Mouse (Mus musculus): Measurements from ENCODE around the gene 9530077C05Rik.
"Not testable (repeated sequence)": the region's sequence is repeated elsewhere in the genome, so short reads cannot be mapped to it uniquely, and the experiment has no call there.

The 9530077C05Rik gene

DNA sequence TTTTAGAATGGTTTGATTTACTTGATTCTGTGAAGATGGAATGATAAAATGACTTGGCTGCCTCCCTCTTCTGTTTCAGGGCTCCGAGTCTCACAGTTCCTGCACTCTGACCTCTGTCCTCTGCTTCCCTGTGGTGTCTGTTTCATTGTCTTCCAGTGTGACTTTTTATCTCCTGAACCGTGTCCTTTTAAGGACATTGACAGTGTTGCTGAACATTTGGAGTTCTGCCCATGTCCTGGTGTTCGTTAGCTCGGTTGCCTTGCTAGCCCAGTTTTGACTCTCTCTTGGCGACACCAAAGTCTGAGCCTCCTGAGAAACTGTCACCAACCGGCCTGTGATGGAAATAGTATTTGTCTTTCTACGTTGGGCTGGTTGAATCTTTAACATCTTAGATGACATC lies 9.2 kb downstream of the 9530077C05Rik start:
- no peak for DNase-seq

DNA sequence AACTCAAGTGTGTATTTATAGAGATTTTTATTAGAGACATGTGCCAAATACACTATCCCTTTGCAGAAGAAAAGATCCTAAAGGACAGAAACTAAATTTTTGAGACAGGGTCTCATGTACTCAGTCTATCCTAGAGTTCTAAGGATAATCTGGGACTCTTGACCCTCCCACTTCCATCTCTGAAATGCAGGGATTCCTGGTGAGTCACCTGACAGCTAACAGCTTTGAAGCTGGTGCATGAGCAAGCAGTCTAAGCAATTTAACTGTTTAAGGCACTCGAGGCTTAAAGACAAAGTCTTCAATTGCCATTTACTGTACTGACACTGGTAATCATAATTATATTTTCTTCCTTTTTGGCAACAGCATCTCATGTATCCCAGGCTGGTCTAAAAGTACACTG lies 11.2 kb downstream of the 9530077C05Rik start:
- no peak for DNase-seq

DNA sequence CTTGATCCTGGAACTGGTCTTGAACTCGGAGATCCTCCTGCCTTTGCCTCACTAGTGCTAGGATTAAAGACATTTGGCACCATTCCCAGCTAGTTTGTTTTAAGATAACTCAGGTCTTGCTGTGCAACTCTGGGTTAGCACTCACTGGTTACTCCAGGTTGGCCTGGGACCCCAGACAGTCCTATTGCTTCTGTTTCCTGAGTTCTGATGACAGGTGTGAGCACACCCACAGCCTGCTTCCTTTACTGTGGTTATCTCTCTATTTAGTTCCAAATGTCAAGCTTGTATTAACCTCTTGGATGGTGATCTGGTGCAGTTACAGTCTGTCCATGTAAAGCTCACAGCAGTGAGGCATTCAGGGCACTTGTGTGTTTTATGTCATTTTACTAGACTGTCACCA lies 12.2 kb downstream of the 9530077C05Rik start:
- no peak for DNase-seq

DNA sequence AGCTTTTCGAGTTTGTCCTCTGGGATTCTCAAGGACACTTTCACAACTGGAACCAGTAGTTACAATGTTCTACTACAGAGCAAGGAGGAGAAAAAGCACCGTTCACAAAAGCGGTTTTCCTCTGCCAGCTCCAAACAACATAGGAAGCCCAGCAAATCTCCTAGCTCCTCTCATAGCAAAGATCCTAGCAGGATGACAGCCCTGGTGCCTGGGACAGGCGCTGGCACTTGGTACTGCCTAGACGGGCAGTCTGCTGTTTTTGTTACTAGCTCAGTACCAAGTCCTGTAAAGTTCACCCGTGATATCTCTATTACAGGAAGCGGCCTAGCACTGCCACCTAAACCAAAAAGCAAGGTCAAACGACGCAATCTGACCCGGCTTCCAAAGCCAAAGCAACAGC lies 12.9 kb downstream of the 9530077C05Rik start:
- no peak for DNase-seq

DNA sequence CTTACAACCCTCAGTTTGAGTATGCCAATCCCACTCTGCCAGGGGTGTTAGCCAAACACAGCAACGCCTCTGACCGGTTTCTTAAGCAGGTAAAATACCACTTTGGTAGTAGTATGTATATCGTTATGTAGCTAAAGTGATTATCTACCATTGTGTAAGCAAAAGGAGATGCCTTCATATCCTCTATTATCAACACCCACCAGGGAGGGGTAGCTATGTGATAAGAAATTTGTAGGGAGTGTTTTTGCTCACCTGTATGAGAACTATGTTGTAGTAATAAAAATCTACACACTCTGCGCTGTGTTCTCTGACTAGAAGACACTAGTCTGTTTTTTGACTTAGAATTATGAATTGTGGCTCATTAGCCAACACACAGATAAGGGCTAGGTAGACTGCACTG lies 13.4 kb downstream of the 9530077C05Rik start:
- no peak for DNase-seq

DNA sequence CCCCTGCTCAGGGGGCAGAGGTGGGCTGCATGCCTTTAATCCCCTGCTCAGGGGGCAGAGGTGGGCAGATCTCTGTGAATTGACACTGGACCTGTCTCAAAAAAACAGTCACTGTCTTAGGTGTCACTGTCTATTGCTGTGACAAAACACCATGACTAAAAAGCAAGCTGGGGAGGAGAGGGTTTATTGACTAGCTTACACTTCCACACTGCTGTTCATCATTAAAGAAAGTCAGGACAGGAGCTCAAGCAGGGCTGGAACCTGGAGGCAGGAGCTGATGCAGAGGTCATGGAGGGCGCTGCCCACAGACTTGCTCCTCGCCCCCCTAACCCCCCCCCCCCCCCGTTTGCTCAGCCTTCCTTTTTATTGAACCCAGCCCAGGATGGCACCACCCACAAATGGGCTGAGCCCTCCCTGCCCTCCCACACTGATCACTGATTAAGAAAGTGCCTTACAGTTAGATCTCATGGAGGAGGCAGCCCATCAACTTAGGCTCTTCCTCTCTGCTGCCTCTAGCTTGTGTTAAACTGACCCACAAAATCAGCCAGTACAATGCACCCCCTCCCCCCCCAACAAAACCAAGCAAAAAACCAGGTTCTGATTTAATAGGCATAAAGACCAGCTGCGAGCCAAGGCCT lies 16.8 kb downstream of the 9530077C05Rik start:
- no peak for DNase-seq

DNA sequence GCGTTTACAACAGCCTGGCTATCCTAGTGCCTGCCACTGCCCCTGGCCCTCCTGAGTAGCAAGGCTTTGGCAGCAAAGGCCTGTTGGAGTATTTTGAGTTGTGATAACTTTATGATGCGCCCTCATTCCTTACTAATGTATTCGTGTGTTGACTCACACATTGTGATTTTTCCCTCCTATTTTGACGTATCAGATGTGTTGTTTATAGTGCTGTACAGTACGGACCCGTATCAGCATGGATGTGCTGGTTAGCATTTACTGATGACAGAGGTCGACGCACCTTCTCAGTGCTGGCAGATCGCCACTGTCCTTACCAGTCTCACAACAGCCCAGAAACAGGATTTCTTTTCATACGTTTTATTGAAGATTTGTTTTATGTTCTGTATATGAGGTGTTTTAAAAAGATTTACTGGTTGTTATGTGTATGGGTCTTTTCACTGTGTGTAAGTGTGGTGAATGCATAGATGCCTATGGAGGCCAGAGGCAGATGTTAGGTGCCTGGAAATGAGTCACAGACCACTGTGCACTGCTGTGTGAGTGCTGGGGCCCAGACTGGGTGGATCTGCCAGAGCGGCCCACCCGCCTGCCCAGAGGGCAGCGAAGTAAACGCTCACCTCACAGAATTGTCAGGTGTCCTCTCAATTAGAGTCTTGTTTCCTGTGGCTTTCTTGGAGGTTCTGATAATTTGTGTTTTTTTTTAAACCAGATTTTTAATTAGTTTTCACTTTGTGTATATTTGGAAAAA lies 17.5 kb downstream of the 9530077C05Rik start:
- no peak for DNase-seq

DNA sequence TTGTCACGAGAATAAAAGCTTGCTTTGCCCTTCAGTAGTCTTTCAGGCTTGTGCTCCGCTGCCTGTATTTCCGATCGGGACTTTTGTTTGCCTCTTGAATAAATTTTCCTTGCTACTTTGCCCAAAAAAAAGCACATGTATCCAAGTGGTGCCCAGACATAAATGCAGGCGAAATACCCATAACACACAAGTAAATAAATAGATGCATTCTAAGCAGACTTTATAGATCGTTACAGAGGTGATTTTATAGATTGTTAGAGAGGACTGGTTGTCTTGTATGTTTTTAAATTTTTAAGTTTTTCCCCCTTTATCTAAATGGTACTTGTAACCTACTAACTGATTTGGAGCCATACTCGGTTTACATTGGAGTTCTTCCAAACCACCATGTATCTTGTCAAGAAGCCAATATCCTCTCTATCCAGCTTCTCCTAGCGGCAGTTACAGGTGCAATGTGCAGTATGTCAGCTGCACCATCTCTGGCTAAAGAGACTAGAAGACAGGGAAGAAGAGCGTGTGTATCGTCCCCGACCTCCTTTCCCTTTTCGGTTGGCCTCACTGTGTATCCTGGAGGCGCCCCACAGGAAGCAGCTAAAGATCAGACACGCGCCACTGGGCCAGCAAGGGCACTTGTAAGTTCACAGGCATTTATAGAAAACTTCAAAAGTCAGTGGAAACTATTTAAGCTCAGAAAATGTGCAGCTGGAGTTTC lies 18.4 kb downstream of the 9530077C05Rik start:
- DNase-seq = peak; percentile 41

DNA sequence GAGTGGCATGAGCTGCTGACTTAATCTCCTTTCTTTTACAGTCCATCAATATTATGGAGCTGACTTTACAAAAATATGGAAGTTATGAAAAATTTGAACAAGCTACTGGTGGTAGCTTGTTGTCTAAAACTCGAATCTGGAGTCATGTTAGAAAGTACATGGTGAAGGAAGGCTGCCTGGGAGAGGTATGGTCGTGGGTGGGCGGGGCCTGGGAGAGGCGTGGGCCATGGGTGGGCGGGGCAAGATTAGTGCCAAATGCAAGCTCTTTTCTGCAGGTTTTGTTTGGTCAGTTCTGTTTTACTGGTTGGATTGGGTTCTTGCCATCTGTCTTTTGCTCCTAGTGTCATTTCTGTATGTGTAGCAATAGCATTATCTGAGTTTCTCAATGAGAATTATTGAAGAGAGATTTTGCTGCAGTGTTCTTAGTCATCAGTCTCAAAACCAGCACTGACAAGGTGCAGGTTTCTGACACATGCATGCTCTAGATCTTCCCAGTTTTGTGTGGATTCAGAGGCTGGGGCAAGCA lies 19.1 kb downstream of the 9530077C05Rik start:
- DNase-seq = peak; percentile 16

DNA sequence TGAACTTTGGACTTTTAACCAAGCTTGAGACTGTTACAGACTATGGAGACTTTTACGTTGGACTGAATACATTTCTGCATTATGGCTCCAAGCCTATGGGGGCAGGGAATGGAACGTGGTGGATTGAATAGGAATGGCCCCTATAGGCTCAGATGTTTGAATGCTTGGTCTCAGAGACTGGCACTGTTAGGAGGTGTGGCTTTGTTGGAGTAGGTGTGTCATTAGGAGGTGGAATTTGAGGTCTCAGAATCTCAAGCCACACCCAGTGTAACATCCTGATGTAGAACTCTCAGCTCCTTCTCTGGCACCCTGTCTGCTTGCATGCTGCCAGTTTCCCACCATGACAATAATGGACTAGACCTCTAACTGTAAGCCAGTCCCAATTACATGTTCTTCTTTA lies 21.9 kb downstream of the 9530077C05Rik start:
- no peak for DNase-seq

DNA sequence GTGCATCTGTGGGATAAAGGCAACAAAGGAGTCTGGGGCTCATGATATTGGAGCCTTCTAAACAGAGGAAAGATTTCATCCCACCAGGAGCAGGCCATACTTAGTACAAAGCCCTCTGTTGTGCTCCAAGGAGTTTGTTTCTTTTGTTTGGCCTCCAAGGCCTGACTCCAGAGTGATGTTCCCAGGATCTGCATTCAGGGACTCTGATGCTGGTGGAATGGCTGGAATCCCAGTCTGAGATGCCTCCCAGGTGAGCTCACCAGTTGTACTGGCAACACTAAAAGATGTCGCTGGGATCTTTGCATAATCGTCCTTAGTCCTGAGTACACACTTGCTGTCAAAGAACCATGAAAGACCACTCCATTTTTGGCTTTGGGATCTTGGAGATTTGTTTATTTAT lies 22.8 kb downstream of the 9530077C05Rik start:
- no peak for DNase-seq

DNA sequence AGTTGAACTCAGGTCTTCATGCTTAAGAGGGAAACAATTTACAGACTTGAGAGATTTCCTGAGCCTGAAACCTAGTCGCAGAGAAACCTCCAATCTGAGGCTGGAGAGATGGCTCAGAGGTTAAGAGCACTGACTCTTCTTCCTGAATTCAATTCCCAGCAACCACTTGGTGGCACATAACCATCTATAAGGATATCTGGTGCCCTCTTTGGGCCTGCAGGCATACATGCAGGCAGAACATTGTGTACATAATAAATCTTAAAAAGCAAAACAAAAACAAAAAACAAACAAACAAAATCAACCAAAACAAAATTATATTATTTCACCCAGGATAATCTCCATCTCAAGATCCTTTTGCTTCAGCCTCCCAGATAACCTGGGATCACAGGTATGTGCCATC lies 27.5 kb downstream of the 9530077C05Rik start:
- no peak for DNase-seq

DNA sequence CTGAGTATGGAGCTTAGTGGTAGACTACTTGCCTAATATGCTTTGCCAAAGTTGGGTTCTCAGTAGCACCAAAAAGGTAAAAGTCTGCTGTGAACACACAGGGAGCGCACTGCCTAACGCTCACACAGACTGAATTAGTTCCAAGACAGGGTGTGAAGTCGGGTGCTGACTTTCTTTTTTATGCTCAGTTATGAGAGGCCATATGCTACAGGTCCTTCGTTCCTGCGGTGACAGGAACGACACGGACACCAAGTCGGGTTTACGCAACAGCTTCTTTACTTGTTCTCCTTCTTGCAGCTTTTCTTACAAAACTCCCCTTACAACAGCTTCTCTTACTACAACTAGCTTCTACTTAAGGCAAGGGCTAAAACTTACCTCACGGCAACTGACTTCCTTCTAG lies 31.8 kb downstream of the 9530077C05Rik start:
- no peak for DNase-seq

DNA sequence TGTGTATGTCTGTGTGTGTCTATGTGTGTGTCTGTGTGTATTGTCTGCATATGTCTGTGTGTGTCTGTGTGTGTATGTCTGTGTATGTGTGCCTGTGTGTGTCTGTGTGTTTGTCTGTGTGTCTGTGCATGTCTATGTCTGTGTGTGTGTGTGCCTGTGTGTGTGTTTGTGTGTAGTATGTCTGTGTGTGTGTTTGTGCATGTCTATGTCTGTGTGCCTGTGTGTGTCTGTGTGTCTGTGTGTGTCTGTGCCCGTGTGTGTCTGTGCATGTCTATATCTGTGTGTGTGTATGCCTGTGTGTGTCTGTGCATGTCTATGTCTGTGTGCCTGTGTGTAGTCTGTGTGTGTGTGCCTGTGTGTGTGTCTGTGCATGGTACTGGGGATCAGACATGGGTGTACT lies 33.8 kb downstream of the 9530077C05Rik start:
- DNase-seq = no peak

DNA sequence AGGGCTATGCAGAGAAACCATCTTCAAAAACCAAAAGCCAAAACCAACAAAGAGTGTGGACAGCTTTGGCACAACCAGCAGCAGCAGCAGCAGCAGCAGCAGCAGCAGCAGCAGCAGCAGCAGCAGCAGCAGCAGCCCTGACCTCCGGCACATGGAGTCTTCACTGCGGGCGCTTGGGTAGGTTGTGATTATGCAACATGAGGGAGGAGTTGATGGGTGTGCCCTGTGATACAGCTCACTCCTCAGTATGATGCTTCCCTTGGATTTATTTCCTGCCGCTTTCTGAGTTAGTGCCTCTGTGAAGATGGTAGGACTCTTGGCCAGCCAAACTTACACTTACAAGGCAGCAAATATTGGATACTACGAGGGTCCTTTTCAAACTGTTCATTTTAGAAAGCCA lies 35.9 kb downstream of the 9530077C05Rik start:
- DNase-seq = no peak

DNA sequence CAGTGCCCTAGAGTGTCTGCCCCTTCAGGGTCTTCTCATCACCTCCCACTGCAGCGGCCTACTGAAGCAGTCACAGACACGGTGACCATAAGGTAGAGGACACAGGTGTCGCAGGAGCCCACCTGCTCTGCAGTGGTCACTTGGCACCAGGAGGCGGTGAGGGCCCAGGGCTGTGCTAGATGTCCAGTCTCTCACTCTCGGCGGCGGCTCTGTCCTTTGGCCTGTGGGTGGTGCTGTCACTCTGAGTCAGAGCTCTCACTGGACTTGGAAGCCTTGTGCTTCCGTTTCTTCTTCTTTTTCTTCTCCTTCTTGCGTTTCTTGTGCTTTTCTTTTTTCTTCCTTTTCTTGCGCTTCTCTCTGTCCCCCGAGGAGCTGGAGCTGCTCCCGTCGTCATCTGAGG lies 37.1 kb downstream of the 9530077C05Rik start:
- DNase-seq = no peak

DNA sequence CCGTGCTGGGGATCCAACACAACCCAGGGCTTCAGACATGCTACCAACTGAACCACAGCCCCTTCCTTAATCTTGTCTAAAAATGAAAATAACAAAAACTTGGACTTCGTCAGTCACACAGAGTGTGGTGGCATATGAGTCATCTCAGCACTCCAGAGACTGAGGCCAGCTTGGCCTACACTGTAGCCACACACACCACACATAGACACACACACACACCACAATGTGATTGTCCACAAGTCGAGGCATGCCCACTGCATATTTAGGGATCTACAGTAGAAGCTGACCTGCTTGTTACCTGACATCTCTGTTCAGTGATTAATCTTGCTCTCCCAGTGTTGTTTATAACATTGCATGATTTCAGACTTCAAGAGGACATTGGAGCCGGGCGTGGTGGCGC lies 37.9 kb downstream of the 9530077C05Rik start:
- no peak for DNase-seq

DNA sequence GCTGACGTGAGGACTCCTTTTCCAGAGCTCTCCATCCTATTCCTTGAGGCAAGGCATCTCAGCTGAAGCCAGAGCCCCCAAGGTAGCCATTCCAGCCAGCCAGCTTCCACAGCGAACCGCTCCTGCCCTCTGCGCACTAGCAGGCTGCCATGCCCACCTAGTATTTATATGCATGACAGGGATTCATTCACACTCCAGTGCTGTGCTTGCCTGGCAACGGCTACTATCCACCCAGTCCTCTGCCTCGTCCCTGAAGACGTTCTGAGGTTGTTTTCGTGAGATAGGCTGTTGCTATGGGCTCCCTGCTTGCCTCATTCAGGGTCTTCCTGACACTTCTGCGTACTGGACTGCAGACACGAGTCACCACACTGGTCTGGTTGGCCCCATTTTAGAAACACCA lies 41.4 kb downstream of the 9530077C05Rik start:
- DNase-seq = no peak

DNA sequence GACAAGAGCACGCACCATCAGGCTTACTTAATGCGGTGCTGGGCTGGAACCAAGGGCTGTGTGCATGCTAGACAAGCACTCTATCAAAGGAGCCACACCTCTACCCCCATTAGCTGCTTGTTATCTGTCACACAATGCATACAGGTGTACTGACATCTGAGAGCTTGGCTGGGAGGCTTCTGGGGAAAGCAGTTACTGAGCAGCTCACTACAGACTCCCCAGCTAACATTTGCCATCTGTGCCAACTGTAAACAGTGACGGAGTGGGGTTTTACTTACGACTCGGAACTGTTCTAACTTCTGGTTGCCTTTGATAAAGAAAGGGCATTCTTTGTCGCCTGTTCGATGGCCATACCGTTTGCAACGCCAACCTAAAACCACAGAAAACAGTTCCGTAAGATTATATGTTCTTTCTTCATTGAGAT lies 42.2 kb downstream of the 9530077C05Rik start:
- DNase-seq = no peak

DNA sequence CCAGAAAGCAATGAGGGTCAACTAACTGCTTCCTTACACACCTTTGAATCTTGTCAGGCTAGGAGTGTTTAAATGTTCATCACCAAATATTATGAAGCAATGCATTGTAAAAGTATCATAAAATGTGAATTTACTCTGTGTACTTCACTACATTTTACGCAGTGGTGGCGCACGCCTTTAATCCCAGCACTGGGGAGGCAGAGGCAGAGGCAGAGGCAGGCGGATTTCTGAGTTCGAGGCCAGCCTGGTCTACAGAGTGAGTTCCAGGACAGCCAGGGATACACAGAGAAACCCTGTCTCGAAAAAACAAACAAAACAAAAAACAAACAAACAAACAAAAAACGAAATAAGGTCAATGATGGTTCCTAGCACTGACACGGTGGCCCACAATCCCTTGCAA lies 42.7 kb downstream of the 9530077C05Rik start, which contains the start of gene Gm17545:
Gene Gm17545 (plus strand): TSS at position 301 of the 400 bp plus-strand sequence.
- DNase-seq = not testable (repeated sequence)

DNA sequence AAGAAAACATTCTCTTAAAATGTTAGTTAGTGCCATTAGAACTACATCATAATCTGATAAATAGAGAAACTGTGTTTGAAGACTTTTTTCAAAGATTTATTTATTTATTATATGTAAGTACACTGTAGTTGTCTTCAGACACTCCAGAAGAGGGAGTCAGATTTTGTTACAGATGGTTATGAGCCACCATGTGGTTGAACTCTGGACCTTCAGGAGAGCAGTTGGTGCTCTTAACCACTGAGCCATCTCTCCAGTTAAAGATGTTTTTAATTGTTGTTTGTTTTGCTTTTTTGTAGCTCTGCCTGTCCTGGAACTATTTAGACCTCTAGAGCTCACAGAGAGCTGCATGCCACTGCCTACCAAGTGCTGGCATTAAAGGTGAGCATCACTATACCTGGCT lies 43.7 kb downstream of the 9530077C05Rik start:
- no peak for DNase-seq

DNA sequence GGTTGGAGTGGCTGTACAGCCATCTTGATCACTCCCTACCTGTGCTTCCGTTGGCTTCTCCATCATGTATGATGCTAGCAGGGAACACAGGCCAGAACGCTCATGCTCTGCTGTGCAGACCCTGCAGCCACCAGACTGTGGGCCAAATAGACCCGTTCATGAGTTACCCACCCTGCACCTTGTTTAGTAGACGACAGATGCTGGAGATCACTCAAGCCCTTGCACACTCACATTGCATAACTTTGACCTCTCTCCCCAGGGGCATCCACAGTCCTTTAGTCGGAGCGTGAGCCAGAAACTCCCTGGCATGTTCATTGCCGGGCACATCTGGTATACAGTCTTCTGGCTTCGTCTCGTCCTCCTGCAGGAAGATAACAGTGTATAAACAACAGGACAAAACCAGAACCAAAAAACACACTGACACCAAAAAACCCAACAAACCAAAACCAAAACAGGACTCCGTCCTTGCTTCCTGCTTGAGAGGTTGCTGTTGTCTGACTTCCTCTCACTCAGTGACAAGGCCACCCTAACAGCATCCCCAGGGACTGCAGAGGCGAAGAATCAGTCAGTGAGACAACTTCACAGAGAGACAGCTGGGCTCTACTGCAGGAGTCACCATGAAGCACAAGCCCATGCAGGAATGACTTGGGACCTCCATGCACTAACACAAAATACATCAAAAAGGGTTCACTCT lies 46.0 kb downstream of the 9530077C05Rik start:
- no peak for DNase-seq

DNA sequence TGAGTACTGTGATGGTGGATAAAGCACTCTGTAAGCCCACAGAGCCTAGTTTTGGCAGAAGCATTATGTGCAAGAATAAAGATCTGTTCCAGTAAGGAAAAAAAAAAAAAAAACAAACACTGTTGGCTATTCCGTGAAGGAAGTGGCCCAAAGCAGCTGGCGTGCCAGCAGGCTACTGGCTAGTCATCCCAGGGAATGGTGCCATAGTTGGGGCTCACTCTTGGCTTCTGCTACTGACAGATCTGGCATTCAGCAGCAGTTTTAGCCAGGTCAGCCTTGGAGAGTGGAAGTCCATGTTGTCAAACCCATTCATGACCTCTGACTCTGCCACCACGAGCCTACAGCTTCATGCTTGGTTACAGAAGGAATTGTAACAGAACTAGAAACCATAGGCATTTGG lies 50.6 kb downstream of the 9530077C05Rik start:
- no peak for DNase-seq
